Comparison of ENCODE assay signal across 13 mouse cellular contexts in genomic region chr4:135012945-135013344, GRCm38 (mm10).
DNase-seq lines count a peak whose midpoint lies in the region; ATAC-seq and TF ChIP-seq lines count a peak whose summit lies in the region.
"Had no signal": no experiment of that assay in that cellular context is flagged by ENCODE, and none has a peak within 500 bp of the region (broad histone marks: within the 10 kb centered on the region; RNA-seq: fewer than 3 reads in every experiment).

No protein-coding gene starts in this region.

- H3K4me3 ChIP-seq in liver, embryonic 14.5 days (ENCODE audit: insufficient read depth in 1 of 2, low read depth in 2 of 2, low read length in 2 of 2), result no peak overlapping the region
- H3K4me3 ChIP-seq in limb, embryonic 14.5 days (replicated peaks; ENCODE audit: low read length), result no peak overlapping the region
- no peak overlapping the region for H3K4me3 ChIP-seq in kidney, embryonic 16.5 days (ENCODE audit: low read length)
- H3K4me3 ChIP-seq: forebrain, embryonic 12.5 days; hindbrain, embryonic 12.5 days; lung, embryonic 15.5 days had no signal

- H3K4me2 ChIP-seq in liver, embryonic 14.5 days (ENCODE audit: low read depth), result no peak overlapping the region
- H3K4me2 ChIP-seq in limb, embryonic 14.5 days (replicated peaks; ENCODE audit: low read depth, low read length, severe bottlenecking), result no peak overlapping the region
- no peak overlapping the region for H3K4me2 ChIP-seq in kidney, embryonic 16.5 days (replicated peaks; ENCODE audit: low read depth, low read length)
- H3K4me2 ChIP-seq: forebrain, embryonic 12.5 days; hindbrain, embryonic 12.5 days; lung, embryonic 15.5 days had no signal

- no peak overlapping the region for H3K27ac ChIP-seq in liver, embryonic 14.5 days
- no peak overlapping the region for H3K27ac ChIP-seq in limb, embryonic 14.5 days (replicated peaks; ENCODE audit: low read depth, low read length)
- H3K27ac ChIP-seq in kidney, embryonic 16.5 days (ENCODE audit: low read length), result no peak overlapping the region
- H3K27ac ChIP-seq: forebrain, embryonic 12.5 days; hindbrain, embryonic 12.5 days; lung, embryonic 15.5 days had no signal

- WGBS in liver, embryonic 14.5 days (ENCODE audit: insufficient replicate concordance), result 70% methylated on average over 4 of the region's 4 CpGs
- WGBS in limb, embryonic 14.5 days, result 50% methylated on average over 4 of the region's 4 CpGs
- 78% methylated on average over 4 of the region's 4 CpGs for WGBS in kidney, embryonic 16.5 days

- H3K4me1 ChIP-seq in liver, embryonic 14.5 days (replicated peaks; ENCODE audit: control insufficient read depth in 2 of 2, insufficient read depth in 2 of 2, low read length in 1 of 2), result no peaks in the 10 kb centered on the region
- peaks cover 10% of the 10 kb centered on the region for H3K4me1 ChIP-seq in limb, embryonic 14.5 days (ENCODE audit: control insufficient read depth, insufficient read depth, low read length)
- H3K4me1 ChIP-seq in kidney, embryonic 16.5 days (ENCODE audit: insufficient read depth, low read length), result no peaks in the 10 kb centered on the region
- H3K4me1 ChIP-seq: lung, embryonic 15.5 days had no signal

- no peaks in the 10 kb centered on the region for H3K36me3 ChIP-seq in liver, embryonic 14.5 days (replicated peaks; ENCODE audit: control insufficient read depth, insufficient read depth, low read depth)
- H3K36me3 ChIP-seq in limb, embryonic 14.5 days (ENCODE audit: control insufficient read depth, insufficient read depth, low read length), result no peaks in the 10 kb centered on the region
- H3K36me3 ChIP-seq in kidney, embryonic 16.5 days (ENCODE audit: insufficient read depth, low read length), result no peaks in the 10 kb centered on the region
- H3K36me3 ChIP-seq: forebrain, embryonic 12.5 days; hindbrain, embryonic 12.5 days; lung, embryonic 15.5 days had no signal

- DNase-seq in liver, embryonic 14.5 days (ENCODE audit: low read depth in 3 of 3, low spot score in 3 of 3), result no peak
- DNase-seq in liver (no peak), ES-CJ7 (ENCODE audit: low read depth, low spot score) (peak; percentile 71)
- DNase-seq in limb, embryonic 14.5 days (ENCODE audit: low spot score), result peak; percentile 9
- DNase-seq in adrenal gland, postnatal 4 days (ENCODE audit: low spot score in 2 of 2), result no peak
- DNase-seq: cerebellum, adult 9-10 months; kidney, adult 18-20 months; thymus, adult 18-20 months had no signal

- no peaks in the 10 kb centered on the region for H3K27me3 ChIP-seq in liver, embryonic 14.5 days (ENCODE audit: control insufficient read depth, insufficient read depth, low read length)
- H3K27me3 ChIP-seq in limb, embryonic 14.5 days (ENCODE audit: control insufficient read depth, insufficient read depth, low read length), result no peaks in the 10 kb centered on the region
- no peaks in the 10 kb centered on the region for H3K27me3 ChIP-seq in kidney, embryonic 16.5 days (ENCODE audit: insufficient read depth, low read length)
- H3K27me3 ChIP-seq: hindbrain, embryonic 12.5 days; lung, embryonic 15.5 days had no signal

- no peak for TF ChIP-seq POLR2A in limb, embryonic 14.5 days (IDR thresholded peaks at IDR 0.05; ENCODE audit: borderline replicate concordance, extremely low read depth, insufficient read depth, insufficient read length)

- ATAC-seq in liver, embryonic 14.5 days (ENCODE audit: insufficient read depth), result no peak
- 0 out of 2 replicates have a peak, but pooled peaks have one; percentile 39 for ATAC-seq in common myeloid progenitor, adult 5-6 weeks (replicated peaks; ENCODE audit: low read depth, poor library complexity, severe bottlenecking)
- ATAC-seq in limb, embryonic 14.5 days (ENCODE audit: low FRiP score, low read depth), result no peak
- no peak for ATAC-seq in kidney, embryonic 16.5 days (ENCODE audit: low FRiP score, low TSS enrichment)

- no peaks in the 10 kb centered on the region for H3K9me3 ChIP-seq in liver, embryonic 14.5 days (ENCODE audit: control insufficient read depth, low read length)
- no peaks in the 10 kb centered on the region for H3K9me3 ChIP-seq in limb, embryonic 14.5 days (ENCODE audit: control insufficient read depth, low read length)
- peaks cover 4% of the 10 kb centered on the region; the same call in 1 of the 2 replicates for H3K9me3 ChIP-seq in kidney, embryonic 16.5 days (ENCODE audit: low read length)
- H3K9me3 ChIP-seq: hindbrain, embryonic 12.5 days; lung, embryonic 15.5 days had no signal

- TF ChIP-seq CTCF in liver, embryonic 14.5 days (IDR thresholded peaks at IDR 0.05; ENCODE audit: low read depth), result peak; percentile 49; the same call in 1 of the 2 replicates

- TF ChIP-seq EP300 in liver, embryonic 14.5 days (IDR thresholded peaks at IDR 0.05; ENCODE audit: low read depth), result no peak

- no peak overlapping the region for H3K9ac ChIP-seq in liver, embryonic 14.5 days (replicated peaks)
- no peak overlapping the region for H3K9ac ChIP-seq in limb, embryonic 14.5 days (ENCODE audit: low read depth, low read length, severe bottlenecking)
- H3K9ac ChIP-seq in kidney, embryonic 16.5 days (replicated peaks; ENCODE audit: low read length), result no peak overlapping the region
- H3K9ac ChIP-seq: forebrain, embryonic 12.5 days; hindbrain, embryonic 12.5 days; lung, embryonic 15.5 days had no signal

Comparison
In these comparisons a context has a peak if more than half of its experiments do, and no peak if none do; other contexts are left out.
1. DNase-seq: peak in ES-CJ7 (single experiment) and limb, embryonic 14.5 days (single experiment); none in liver, embryonic 14.5 days (0 of 3), liver (single experiment) and adrenal gland, postnatal 4 days (0 of 2).